Mouse (Mus musculus): Measurements from ENCODE around the gene Disp1. TPM values are rescaled to one million over a fixed set of nuclear protein-coding genes. Genes with fewer than 3 reads are reported as not detected.

Gene Disp1
- total and polyA plus RNA-seq, 3 experiments: 3.4 to 11.3 (median 5.9) TPM

- dilution Hi-C loops (cut with MboI; ENCODE audit: extremely low pct_ligation_motif_present, extremely low pct_unique_long_range_greater_than_20kb, low sequenced_read_pairs) (no loop called here), in situ Hi-C loops (cut with MboI; ENCODE audit: low pct_ligation_motif_present, low pct_unique_long_range_greater_than_20kb, low sequenced_read_pairs) (no loop called here)
- Histone ChIP-seq H3K79me2 (replicated peaks; ENCODE audit: control insufficient read depth, extremely low read depth, insufficient read depth, poor library complexity, severe bottlenecking) (no peaks in the 10 kb centered on the region), H3K4me3 (replicated peaks in 1 of 3; ENCODE audit: low read depth in 2 of 3, low read length in 2 of 3, poor library complexity in 1 of 3) (no peak overlapping the region), H3K27ac (ENCODE audit: insufficient read depth, low read depth) (no peak overlapping the region), H3K4me1 (ENCODE audit: control insufficient read depth in 1 of 2, insufficient read depth in 2 of 2) (peaks cover 0 to 9% of the 10 kb centered on the region in 2 experiments; a peak in 1 of 4 replicates), H3K9ac (ENCODE audit: insufficient read depth, low read depth) (no peak overlapping the region), H3K9me3 (replicated peaks; ENCODE audit: low read length) (no peaks in the 10 kb centered on the region), H3K4me2 (ENCODE audit: insufficient read depth, low read depth, poor library complexity, severe bottlenecking) (no peak overlapping the region), H3K36me3 (replicated peaks in 1 of 2; ENCODE audit: control insufficient read depth in 1 of 2, insufficient read depth in 1 of 2, low read length in 1 of 2) (peaks cover 0 to 32% of the 10 kb centered on the region in 2 experiments), H3K27me3 (replicated peaks) (no peaks in the 10 kb centered on the region)
- DNase-seq (ENCODE audit: extremely low read depth): no peak
- no peak for TF ChIP-seq RCOR1 (conservative IDR thresholded peaks at IDR 0.05; ENCODE audit: low read depth, low read length)
- no peak for TF ChIP-seq SMC3 (IDR thresholded peaks at IDR 0.05; ENCODE audit: low read depth, low read length)
- TF ChIP-seq GABPA (IDR thresholded peaks at IDR 0.05; ENCODE audit: insufficient replicate concordance, low read depth, low read length): no peak
- no peak for TF ChIP-seq IRF4 (IDR thresholded peaks at IDR 0.05; ENCODE audit: low read depth, low read length)
- no peak for TF ChIP-seq JUN (IDR thresholded peaks at IDR 0.05; ENCODE audit: insufficient read depth, low read depth, low read length)
- TF ChIP-seq TCF12 (IDR thresholded peaks at IDR 0.05; ENCODE audit: low read depth, low read length): no peak
- TF ChIP-seq EP300 (IDR thresholded peaks at IDR 0.05; ENCODE audit: low read length): no peak
- no peak for TF ChIP-seq MEF2A (IDR thresholded peaks at IDR 0.05; ENCODE audit: borderline replicate concordance, low read depth, low read length)
- TF ChIP-seq RAD21 (IDR thresholded peaks at IDR 0.05; ENCODE audit: low read depth, low read length): no peak
- TF ChIP-seq CHD1 (IDR thresholded peaks at IDR 0.05; ENCODE audit: low read depth, low read length): no peak
- no peak for TF ChIP-seq MAZ (IDR thresholded peaks at IDR 0.05; ENCODE audit: low read depth, low read length)
- no peak for TF ChIP-seq NRF1 (IDR thresholded peaks at IDR 0.05; ENCODE audit: low read depth, low read length)
- no peak for TF ChIP-seq PAX5 (IDR thresholded peaks at IDR 0.05; ENCODE audit: low read length)
- no peak for TF ChIP-seq POLR2A (IDR thresholded peaks at IDR 0.05; ENCODE audit: low read depth, low read length)
- TF ChIP-seq ZNF384 (IDR thresholded peaks at IDR 0.05; ENCODE audit: low read depth, low read length): no peak
- TF ChIP-seq CTCF (conservative IDR thresholded peaks at IDR 0.05 in 1 of 2, IDR thresholded peaks at IDR 0.05 in 1 of 2; ENCODE audit: low read depth in 2 of 2, low read length in 2 of 2): no peak
- TF ChIP-seq ELF1 (IDR thresholded peaks at IDR 0.05; ENCODE audit: low read depth, low read length): no peak
- TF ChIP-seq BHLHE40 (IDR thresholded peaks at IDR 0.05; ENCODE audit: low read depth, low read length): no peak
- no peak for TF ChIP-seq ETS1 (conservative IDR thresholded peaks at IDR 0.05; ENCODE audit: low read depth, low read length)
Measured at GRCm38 (mm10) chr1:183116441-183116840, 104.9 kb downstream of the Disp1 start.

DNA sequence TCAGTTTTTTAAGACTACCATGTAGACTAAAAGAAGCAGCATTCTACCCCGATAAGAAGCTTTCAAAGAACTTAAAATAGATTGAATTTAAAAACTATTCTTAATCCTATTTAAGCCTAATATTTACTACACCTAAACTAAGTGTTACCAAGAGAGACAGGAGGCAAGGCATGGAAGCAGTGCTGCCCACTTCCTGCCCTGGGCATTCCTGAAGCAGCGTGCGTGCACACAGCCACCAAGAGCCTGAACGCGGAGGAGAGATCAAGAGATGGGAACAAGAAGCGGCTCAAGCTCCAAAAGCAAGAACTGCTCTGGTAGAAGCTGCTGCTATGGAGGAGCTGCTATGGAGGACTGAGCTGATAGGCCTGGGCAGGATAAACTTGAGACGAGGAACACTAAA lies 106.2 kb downstream of the Disp1 start:
- Histone ChIP-seq H3K36me3 (replicated peaks in 1 of 2; ENCODE audit: control insufficient read depth in 1 of 2, insufficient read depth in 1 of 2, low read length in 1 of 2) (peaks cover 0 to 27% of the 10 kb centered on the region in 2 experiments), H3K4me1 (ENCODE audit: control insufficient read depth in 1 of 2, insufficient read depth in 2 of 2) (peaks cover 0 to 9% of the 10 kb centered on the region in 2 experiments; a peak in 1 of 4 replicates), H3K79me2 (replicated peaks; ENCODE audit: control insufficient read depth, extremely low read depth, insufficient read depth, poor library complexity, severe bottlenecking) (no peaks in the 10 kb centered on the region), H3K27ac (ENCODE audit: insufficient read depth, low read depth) (no peak overlapping the region), H3K9ac (ENCODE audit: insufficient read depth, low read depth) (no peak overlapping the region), H3K9me3 (replicated peaks; ENCODE audit: low read length) (no peaks in the 10 kb centered on the region), H3K27me3 (replicated peaks) (no peaks in the 10 kb centered on the region), H3K4me3 (replicated peaks in 1 of 3; ENCODE audit: low read depth in 2 of 3, low read length in 2 of 3, poor library complexity in 1 of 3) (no peak overlapping the region), H3K4me2 (ENCODE audit: insufficient read depth, low read depth, poor library complexity, severe bottlenecking) (no peak overlapping the region)
- DNase-seq (ENCODE audit: extremely low read depth): no peak
- TF ChIP-seq MAFK (IDR thresholded peaks at IDR 0.05; ENCODE audit: insufficient replicate concordance, low read length) (no peak), PAX5 (IDR thresholded peaks at IDR 0.05; ENCODE audit: low read length) (no peak), KAT2A (IDR thresholded peaks at IDR 0.05; ENCODE audit: insufficient replicate concordance, low read length) (no peak), POLR2AphosphoS2 (IDR thresholded peaks at IDR 0.05; ENCODE audit: low read depth, low read length) (no peak), RAD21 (IDR thresholded peaks at IDR 0.05; ENCODE audit: low read depth, low read length) (no peak), POLR2A (IDR thresholded peaks at IDR 0.05; ENCODE audit: low read depth, low read length) (no peak), ETS1 (conservative IDR thresholded peaks at IDR 0.05; ENCODE audit: low read depth, low read length) (no peak), NRF1 (IDR thresholded peaks at IDR 0.05; ENCODE audit: low read depth, low read length) (no peak), MAX (IDR thresholded peaks at IDR 0.05; ENCODE audit: low read length) (no peak), MXI1 (IDR thresholded peaks at IDR 0.05; ENCODE audit: low read depth, low read length) (no peak), CHD2 (IDR thresholded peaks at IDR 0.05; ENCODE audit: low read length) (no peak), USF2 (conservative IDR thresholded peaks at IDR 0.05; ENCODE audit: low read depth, low read length) (no peak), CTCF (conservative IDR thresholded peaks at IDR 0.05 in 1 of 2, IDR thresholded peaks at IDR 0.05 in 1 of 2; ENCODE audit: low read depth in 2 of 2, low read length in 2 of 2) (no peak), ELF1 (IDR thresholded peaks at IDR 0.05; ENCODE audit: low read depth, low read length) (no peak)
- in situ Hi-C loops (cut with MboI; ENCODE audit: low pct_ligation_motif_present, low pct_unique_long_range_greater_than_20kb, low sequenced_read_pairs): no loop called here
- dilution Hi-C loops (cut with MboI; ENCODE audit: extremely low pct_ligation_motif_present, extremely low pct_unique_long_range_greater_than_20kb, low sequenced_read_pairs): no loop called here
